Mouse (Mus musculus): Measurements from ENCODE around the gene Tmem221. TPM values are rescaled to one million over a fixed set of nuclear protein-coding genes. Genes with fewer than 3 reads are reported as not detected.

Tmem221 gene
- total RNA-seq, 4 experiments from 2014 or later, result 5.1 to 7.0 (median 5.8) TPM

- peak; percentile 61 for DNase-seq
Measured at GRCm38 (mm10) chr8:71507589-71508104, 51.0 kb downstream of the Tmem221 start.

GRCm38 (mm10) chr8:71505979-71506378 is 52.7 kb downstream of the Tmem221 start:
- no peak for DNase-seq

DNA sequence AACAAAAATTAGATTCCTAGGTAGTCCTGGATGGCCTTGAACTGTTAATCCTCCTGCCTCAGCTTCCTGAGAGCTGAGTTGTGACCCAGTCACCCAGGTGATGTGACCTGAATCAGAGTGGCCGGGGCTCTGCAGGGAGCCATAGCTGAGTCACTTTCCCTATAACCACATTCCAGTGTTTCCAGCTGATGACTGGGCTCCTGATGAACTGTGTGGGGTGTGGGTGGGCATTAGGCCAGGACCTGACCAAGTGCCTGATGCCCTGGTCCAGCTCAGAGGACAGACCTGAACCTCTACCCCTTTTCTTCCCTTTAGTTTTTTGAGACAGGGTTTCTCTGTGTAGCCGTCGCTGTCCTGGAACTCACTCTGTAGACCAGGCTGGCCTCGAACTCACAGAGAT is 53.3 kb downstream of the Tmem221 start:
- no peak for DNase-seq

GRCm38 (mm10) chr8:71504349-71504748 is 54.3 kb downstream of the Tmem221 start:
- DNase-seq, result no peak

Other genes starting within 250 kb of the Tmem221 start
- 100 to 1,000 TPM; 203 to 262 (median 232) TPM for gene Use1, start 192.0 kb downstream of the Tmem221 start, total RNA-seq (2022)
- gene Ocel1, start 187.6 kb downstream of the Tmem221 start, total RNA-seq (2022), result 10 to 100 TPM; 15.9 to 18.8 (median 17.7) TPM
- gene Nr2f6, start 176.9 kb downstream of the Tmem221 start, total RNA-seq (2022), result 10 to 100 TPM; 59.1 to 67.2 (median 62.7) TPM
- gene Ushbp1, start 163.1 kb downstream of the Tmem221 start, total RNA-seq (2022), result 10 to 100 TPM; 11.4 to 25.1 (median 18.2) TPM
- 100 to 1,000 TPM; 101 to 137 (median 120) TPM for gene Babam1, start 162.0 kb downstream of the Tmem221 start, total RNA-seq (2022)
- gene Ankle1, start 152.9 kb downstream of the Tmem221 start, total RNA-seq (2022), result 1 to 10 TPM in 1 of 4 experiments, under 1 TPM in 2, not detected in 1; 0.56 to 1.2 (median 0.92) TPM
- 10 to 100 TPM; 85.3 to 96.2 (median 92.1) TPM for gene Abhd8, start 95.2 kb downstream of the Tmem221 start, total RNA-seq (2022)
- 100 to 1,000 TPM in 1 of 4 experiments, 10 to 100 TPM in 3; 64.7 to 108 (median 88.7) TPM for gene Mrpl34, start 93.9 kb downstream of the Tmem221 start, total RNA-seq (2022)
- 10 to 100 TPM; 51.7 to 65.2 (median 57.9) TPM for gene Dda1, start 89.7 kb downstream of the Tmem221 start, total RNA-seq (2022)
- gene Ano8, start 72.9 kb downstream of the Tmem221 start, total RNA-seq (2022), result 10 to 100 TPM; 13.5 to 24.7 (median 20.6) TPM
- 10 to 100 TPM; 23.1 to 32.0 (median 29.0) TPM for gene Gtpbp3, start 70.8 kb downstream of the Tmem221 start, total RNA-seq (2022)
- gene Plvap, start 47.1 kb downstream of the Tmem221 start, total RNA-seq (2022), result 100 to 1,000 TPM; 195 to 255 (median 230) TPM
- gene Ccdc194, start 33.2 kb downstream of the Tmem221 start, total RNA-seq (2022), result not detected
- 10 to 100 TPM; 54.3 to 91.2 (median 67.9) TPM for gene Bst2, start 21.4 kb downstream of the Tmem221 start, total RNA-seq (2022)
- 10 to 100 TPM; 72.6 to 87.3 (median 82.3) TPM for gene Mvb12a, start 15.9 kb downstream of the Tmem221 start, total RNA-seq (2022)
- 1 to 10 TPM in 1 of 4 experiments, under 1 TPM in 3; 0.40 to 1.3 (median 0.49) TPM for gene Nxnl1, start 7.7 kb upstream of the Tmem221 start, total RNA-seq (2022)
- gene Slc27a1, start 10.0 kb upstream of the Tmem221 start, total RNA-seq (2022), result 100 to 1,000 TPM; 141 to 186 (median 160) TPM
- 100 to 1,000 TPM; 116 to 141 (median 124) TPM for gene Pgls, start 33.3 kb upstream of the Tmem221 start, total RNA-seq (2022)
- gene Fam129c, start 38.8 kb upstream of the Tmem221 start, total RNA-seq (2022), result 1 to 10 TPM; 1.5 to 3.0 (median 2.3) TPM
- 10 to 100 TPM; 64.7 to 78.0 (median 69.1) TPM for gene Colgalt1, start 52.1 kb upstream of the Tmem221 start, total RNA-seq (2022)
- gene Unc13a, start 112.9 kb upstream of the Tmem221 start, total RNA-seq (2022), result 10 to 100 TPM in 3 of 4 experiments, 1 to 10 TPM in 1; 9.8 to 11.8 (median 11.4) TPM
- gene Jak3, start 117.4 kb upstream of the Tmem221 start, total RNA-seq (2022), result 10 to 100 TPM; 10.7 to 21.8 (median 16.6) TPM
- 10 to 100 TPM in 1 of 4 experiments, 1 to 10 TPM in 3; 3.9 to 12.3 (median 7.1) TPM for gene Insl3, start 130.3 kb upstream of the Tmem221 start, total RNA-seq (2022)
- gene B3gnt3, start 142.9 kb upstream of the Tmem221 start, total RNA-seq (2022), result 1 to 10 TPM; 3.0 to 5.1 (median 4.4) TPM
- 1 to 10 TPM; 2.1 to 6.2 (median 3.7) TPM for gene Fcho1, start 166.8 kb upstream of the Tmem221 start, total RNA-seq (2022)

All from adrenal gland, adult 8-10 months (tissue).